Mouse (Mus musculus) liver, postnatal 0 days (tissue): ENCODE results near the gene Sqstm1.

Source experiments
- CTCF ChIP-seq: sonication (generic); IDR thresholded peaks from 2 replicates; pipeline ENCODE4 v1.5.1; 2016; ENCODE audit warnings: antibody characterized with exemption, low read depth
- EP300 ChIP-seq: IDR thresholded peaks from 2 replicates; pipeline ENCODE4 v1.6.1; 2016; ENCODE audit warnings: antibody characterized with exemption, low read depth, mild to moderate bottlenecking

DNA sequence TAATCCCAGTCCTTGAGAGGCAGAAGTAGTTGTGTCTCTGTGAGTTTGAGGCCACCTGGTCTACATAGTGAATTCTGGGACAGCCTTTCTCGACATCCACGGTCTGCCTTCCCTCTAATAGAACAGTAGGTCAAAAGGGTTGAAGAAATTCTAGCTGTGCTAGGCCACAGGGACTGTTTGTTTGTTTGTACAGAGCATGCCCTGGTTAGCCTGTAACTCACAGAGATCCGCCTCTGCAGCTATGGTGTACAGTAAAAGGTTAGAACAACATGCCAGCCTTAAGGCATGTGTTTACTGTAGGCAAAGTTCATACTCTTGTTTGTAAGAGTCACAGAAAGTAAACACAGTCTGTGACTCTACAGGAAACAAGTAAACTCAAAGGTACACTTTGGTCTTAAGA lies 25.8 kb downstream of the Sqstm1 start:
- TF ChIP-seq CTCF, result no peak
- TF ChIP-seq EP300, result no peak
